Mouse (Mus musculus): ENCODE data around the gene Myo18b.

The Myo18b gene

GRCm38 (mm10) chr5:112665661-112666060 lies 230.5 kb downstream of the Myo18b start:
- no peak for DNase-seq

- no peak for DNase-seq
These were observed 232.5 kb downstream of the Myo18b start for GRCm38 (mm10) chr5:112663701-112664100.

DNA sequence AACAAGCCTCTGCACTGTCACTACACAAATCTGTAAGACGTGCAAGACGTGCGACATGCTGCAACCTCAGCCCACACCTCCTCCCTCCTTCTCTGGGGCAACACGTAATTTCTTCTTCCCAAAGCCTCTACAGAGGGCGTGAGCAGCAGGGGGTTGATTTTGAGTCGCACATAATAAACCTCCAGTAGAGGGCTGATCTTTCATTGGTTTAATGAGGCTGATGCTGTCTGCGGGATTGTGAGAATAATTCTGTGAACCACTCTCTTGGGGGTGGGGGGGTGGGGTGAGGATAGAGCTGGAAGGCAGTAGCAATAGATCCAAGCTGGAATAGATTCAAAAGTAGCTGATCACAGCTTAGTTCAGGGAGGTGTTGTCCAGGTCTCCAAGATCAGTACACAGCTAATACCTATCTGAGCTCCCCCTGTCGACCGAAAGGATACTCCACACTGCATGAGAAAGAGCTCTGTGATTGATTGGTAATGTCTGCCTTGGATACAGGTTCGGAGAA lies 235.2 kb downstream of the Myo18b start:
- no peak for DNase-seq

DNA sequence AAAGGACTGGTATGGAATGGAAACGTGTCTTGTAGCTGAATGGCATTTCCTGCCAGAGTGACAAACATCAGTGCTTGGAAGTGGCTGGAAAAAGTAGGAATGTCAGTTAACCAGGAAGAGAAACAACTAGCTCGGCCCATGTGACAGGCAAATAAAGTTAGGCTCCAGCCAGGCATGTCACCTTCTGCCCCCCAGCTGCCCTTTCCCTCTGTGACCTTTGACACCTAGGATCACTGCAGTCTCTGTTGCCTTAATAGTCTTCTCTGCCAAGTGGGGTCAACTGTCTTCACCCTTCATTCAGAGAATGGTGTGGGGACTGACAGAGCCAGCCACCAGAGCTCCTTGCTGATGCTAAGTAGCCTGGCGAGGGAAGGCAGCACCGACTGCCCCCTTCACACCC lies 236.9 kb downstream of the Myo18b start:
- DNase-seq: no peak

- no peak for DNase-seq
These were observed 239.4 kb downstream of the Myo18b start for GRCm38 (mm10) chr5:112656811-112657210.

GRCm38 (mm10) chr5:112655986-112656541 lies 240.1 kb downstream of the Myo18b start:
- no peak for DNase-seq

GRCm38 (mm10) chr5:112655529-112655928 lies 240.6 kb downstream of the Myo18b start:
- no peak for DNase-seq

GRCm38 (mm10) chr5:112652036-112652435 lies 244.1 kb downstream of the Myo18b start:
- no peak for DNase-seq

- DNase-seq: no peak
These were observed 246.9 kb downstream of the Myo18b start for GRCm38 (mm10) chr5:112649164-112649702.

DNA sequence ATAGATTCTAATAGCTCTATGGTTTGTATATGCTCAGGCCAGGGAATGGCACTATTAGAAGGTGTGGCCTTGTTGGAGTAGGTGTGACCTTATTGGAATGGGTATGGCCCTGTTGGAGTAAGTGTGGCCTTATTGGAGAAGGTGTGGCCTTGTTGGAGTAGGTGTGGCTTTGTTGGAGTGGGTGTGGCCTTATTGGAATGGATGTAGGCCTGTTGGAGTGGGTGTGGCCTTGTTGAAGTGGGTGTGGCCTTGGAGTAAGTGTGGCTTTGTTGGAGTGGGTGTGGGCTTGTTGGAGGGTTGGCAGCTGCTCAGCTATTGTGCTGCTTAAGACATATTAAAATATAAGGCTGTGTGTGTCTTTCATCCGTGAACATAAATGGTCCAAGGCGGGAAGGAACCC lies 249.3 kb downstream of the Myo18b start:
- no peak for DNase-seq

- DNase-seq: no peak
These were observed 250.6 kb downstream of the Myo18b start for GRCm38 (mm10) chr5:112645535-112645934.

DNA sequence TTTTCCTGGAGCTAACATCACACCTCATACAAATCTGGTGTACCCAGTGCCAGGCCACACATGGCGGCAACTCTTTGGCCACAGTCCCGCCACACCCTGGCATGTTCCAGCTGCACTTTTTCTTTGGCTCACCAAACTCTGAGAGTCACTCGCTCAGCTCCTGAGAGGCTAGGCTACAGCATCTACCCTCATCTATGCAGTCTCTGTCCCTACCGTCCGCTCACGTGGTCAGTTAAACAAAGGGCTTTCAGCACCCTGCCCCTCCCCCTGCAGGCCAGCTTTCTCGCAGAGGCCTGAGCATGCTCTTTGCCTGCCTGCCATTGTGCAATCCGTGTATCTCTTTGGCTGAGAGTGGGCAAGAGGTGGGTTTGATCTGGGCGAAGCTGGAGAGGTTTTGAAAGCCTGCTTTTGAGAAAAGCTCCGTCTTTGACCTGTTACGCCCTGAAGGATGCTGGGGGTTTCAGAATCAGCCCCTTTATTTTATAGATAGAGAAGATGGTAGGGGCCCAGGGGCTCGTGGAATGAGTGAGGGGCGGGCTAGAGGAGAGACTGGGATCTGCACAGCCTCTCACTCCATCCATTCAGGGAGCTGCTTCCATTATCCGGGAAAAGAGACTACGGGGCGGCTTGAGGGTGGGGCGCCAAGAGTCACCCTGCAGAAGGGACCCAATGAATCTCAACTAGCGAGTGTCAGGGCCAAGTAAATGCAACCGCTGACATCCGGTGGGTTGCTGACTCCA lies 252.5 kb downstream of the Myo18b start:
- DNase-seq: no peak

- DNase-seq: peak in 1 of 2 experiments; percentile 42
These were observed 253.4 kb downstream of the Myo18b start for GRCm38 (mm10) chr5:112642731-112643130.

DNA sequence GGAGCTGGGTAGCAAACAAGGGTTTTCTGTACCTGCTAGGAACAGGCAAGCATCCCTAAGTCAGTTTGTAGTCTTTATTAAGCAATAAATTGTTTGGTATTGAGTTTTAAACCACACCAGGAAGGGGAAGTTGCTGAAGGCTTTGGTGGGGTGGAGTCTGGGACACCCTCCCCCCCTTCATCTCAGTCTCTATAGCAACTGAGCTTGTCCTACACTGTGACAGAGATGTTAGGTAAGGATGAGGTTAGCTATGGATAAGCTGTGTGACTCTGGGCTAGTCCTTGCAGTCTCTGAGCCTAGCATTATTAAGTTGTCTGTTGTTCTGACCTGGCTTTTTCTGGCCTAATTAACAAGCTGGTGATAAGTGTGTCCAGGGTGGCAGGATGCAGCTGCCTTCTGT lies 254.4 kb downstream of the Myo18b start:
- DNase-seq: no peak

DNA sequence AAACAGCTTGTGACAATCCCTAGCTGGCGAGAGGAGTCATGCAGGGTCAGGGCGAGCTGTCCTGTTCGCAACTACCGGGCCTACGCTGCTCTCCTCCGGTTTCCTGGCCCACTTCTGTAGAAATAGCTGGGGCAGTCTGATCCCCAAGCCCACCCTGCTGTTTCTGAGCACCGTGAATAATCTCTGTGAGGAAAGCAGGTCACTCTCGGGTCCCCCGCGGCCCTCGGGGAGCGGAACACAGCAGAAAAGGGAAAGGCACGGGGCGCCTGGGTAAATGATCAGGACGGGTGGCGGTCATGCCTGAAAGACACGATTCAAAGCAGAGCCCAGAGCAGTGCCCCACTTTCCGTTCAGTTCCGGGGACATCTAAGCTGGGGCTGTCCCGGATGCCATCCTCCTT lies 255.0 kb downstream of the Myo18b start:
- DNase-seq: no peak

DNA sequence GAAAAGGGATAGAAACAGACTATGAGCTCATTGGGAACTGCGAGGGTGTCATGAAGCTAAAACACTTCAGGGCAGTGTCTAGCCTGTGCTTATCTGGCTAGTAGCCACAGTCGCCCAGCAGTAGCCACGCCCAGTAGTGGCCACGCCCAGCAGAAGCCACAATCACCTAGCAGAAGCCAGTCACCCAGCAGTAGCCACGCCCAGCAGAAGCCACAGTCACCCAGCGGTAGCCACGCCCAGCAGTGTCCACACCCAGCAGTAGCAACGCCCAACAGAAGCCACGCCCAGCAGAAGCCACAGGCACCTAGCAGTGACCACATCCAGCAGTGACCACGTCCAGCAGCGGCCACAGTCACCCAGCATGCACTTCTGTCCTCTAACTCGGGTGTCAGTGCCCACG lies 255.5 kb downstream of the Myo18b start:
- peak in 1 of 2 experiments; percentile 17 for DNase-seq

Measured in kidney, postnatal 36 days (tissue).